Comparison of ENCODE assay signal across 19 mouse cellular contexts in the genomic region with DNA sequence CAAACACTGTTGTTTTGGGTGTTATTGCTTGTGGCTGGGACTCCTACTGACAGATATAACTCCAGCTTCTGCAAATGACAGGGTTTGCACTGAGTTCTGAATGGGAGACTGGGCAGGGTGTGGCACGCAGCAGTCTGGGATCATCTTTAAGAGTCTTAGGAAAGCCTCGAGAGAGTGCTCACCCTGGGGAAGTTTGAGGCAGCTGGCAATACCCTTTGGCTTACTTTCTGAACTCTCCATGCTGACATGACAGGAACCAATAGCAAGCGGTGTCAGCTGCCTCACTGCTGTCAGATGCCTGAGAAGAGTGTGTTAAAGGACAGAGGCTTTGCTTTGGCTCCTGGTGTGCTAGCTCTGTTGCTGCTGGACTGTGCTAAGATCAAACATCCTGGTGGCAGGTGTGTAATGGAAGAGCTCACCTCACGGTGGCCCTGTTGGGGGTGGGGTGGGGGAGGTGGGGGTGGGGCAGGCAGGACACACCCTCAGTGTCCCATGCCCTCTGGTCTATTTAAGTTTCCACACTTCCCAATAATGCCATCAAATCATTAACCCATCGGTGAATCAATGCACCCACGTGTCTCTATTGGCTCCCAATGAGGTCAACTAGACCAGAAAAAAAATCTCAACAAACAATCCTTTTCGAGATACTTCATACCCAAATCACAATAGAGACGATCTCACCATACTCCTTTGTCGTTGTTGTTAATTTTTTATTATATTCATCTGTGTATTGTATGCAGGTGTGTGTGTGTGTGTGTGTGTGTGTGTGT.
DNase-seq lines count a peak whose midpoint lies in the region; ATAC-seq and TF ChIP-seq lines count a peak whose summit lies in the region.
"Had no signal": no experiment of that assay in that cellular context is flagged by ENCODE, and none has a peak within 500 bp of the region (broad histone marks: within the 10 kb centered on the region; RNA-seq: fewer than 3 reads in every experiment).

No protein-coding gene starts in this region.

- H3K27ac ChIP-seq in limb, embryonic 14.5 days (replicated peaks; ENCODE audit: low read depth, low read length): no peak overlapping the region
- H3K27ac ChIP-seq in limb, embryonic 10.5 days: no peak overlapping the region
- no peak overlapping the region for H3K27ac ChIP-seq in intestine, embryonic 14.5 days (ENCODE audit: low read depth)
- H3K27ac ChIP-seq in midbrain, embryonic 15.5 days: no peak overlapping the region
- H3K27ac ChIP-seq: gastrocnemius, adult 2 months; heart, embryonic 15.5 days; hindbrain, embryonic 15.5 days; stomach, embryonic 15.5 days had no signal

- H3K36me3 ChIP-seq in limb, embryonic 14.5 days (ENCODE audit: control insufficient read depth, insufficient read depth, low read length): no peaks in the 10 kb centered on the region
- H3K36me3 ChIP-seq in limb, embryonic 10.5 days: no peaks in the 10 kb centered on the region
- no peaks in the 10 kb centered on the region for H3K36me3 ChIP-seq in intestine, embryonic 14.5 days (ENCODE audit: control insufficient read depth, insufficient read depth, low read length)
- H3K36me3 ChIP-seq in megakaryocyte, embryonic 14.5 days (replicated peaks; ENCODE audit: low read length): no peaks in the 10 kb centered on the region
- no peaks in the 10 kb centered on the region for H3K36me3 ChIP-seq in midbrain, embryonic 15.5 days (replicated peaks)
- H3K36me3 ChIP-seq: heart, embryonic 15.5 days; hindbrain, embryonic 15.5 days; stomach, embryonic 15.5 days had no signal

- WGBS in limb, embryonic 14.5 days: 78% methylated on average over 9 of the region's 9 CpGs
- 77% methylated on average over 9 of the region's 9 CpGs for WGBS in limb, embryonic 10.5 days
- WGBS in intestine, embryonic 14.5 days: 73% methylated on average over 9 of the region's 9 CpGs
- WGBS in midbrain, embryonic 15.5 days: 79% methylated on average over 9 of the region's 9 CpGs

- ATAC-seq in limb, embryonic 14.5 days (ENCODE audit: low FRiP score, low read depth): no peak
- no peak for ATAC-seq in intestine, embryonic 14.5 days (replicated peaks; ENCODE audit: low FRiP score, low TSS enrichment, low read depth)
- ATAC-seq in midbrain, embryonic 15.5 days (replicated peaks): no peak

- no peaks in the 10 kb centered on the region for H3K9me3 ChIP-seq in limb, embryonic 14.5 days (ENCODE audit: control insufficient read depth, low read length)
- no peaks in the 10 kb centered on the region for H3K9me3 ChIP-seq in limb, embryonic 10.5 days (replicated peaks)
- H3K9me3 ChIP-seq in intestine, embryonic 14.5 days (ENCODE audit: control insufficient read depth, low read length): no peaks in the 10 kb centered on the region
- H3K9me3 ChIP-seq in megakaryocyte, embryonic 14.5 days: no peaks in the 10 kb centered on the region
- H3K9me3 ChIP-seq in midbrain, embryonic 15.5 days: no peaks in the 10 kb centered on the region
- H3K9me3 ChIP-seq: heart, embryonic 15.5 days; hindbrain, embryonic 15.5 days; stomach, embryonic 15.5 days had no signal

- DNase-seq in limb, embryonic 14.5 days (ENCODE audit: low spot score): peak; percentile 2
- no peak for DNase-seq in limb, embryonic 10.5 days (ENCODE audit: low spot score)
- DNase-seq in adipocyte (ENCODE audit: low spot score): peak; percentile 87
- DNase-seq in intestine, embryonic 14.5 days (ENCODE audit: low spot score): peak; percentile 41
- no peak for DNase-seq in right cerebral cortex, adult 2 months (ENCODE audit: low spot score in 2 of 2)
- DNase-seq: cerebellum, adult 18-20 months; cerebellum, postnatal 25 days; gastrocnemius, adult 2 months; heart, adult 18-20 months; heart, postnatal 4 days; kidney, adult 2 months; kidney, postnatal 10 days; midbrain, embryonic 14.5 days; thymus, adult 2 months had no signal

- no peaks in the 10 kb centered on the region for H3K4me1 ChIP-seq in limb, embryonic 14.5 days (ENCODE audit: control insufficient read depth, insufficient read depth, low read length)
- no peaks in the 10 kb centered on the region for H3K4me1 ChIP-seq in limb, embryonic 10.5 days
- H3K4me1 ChIP-seq in intestine, embryonic 14.5 days (replicated peaks; ENCODE audit: control insufficient read depth, insufficient read depth, low read length): no peaks in the 10 kb centered on the region
- H3K4me1 ChIP-seq in megakaryocyte, embryonic 14.5 days: peaks cover 14% of the 10 kb centered on the region
- no peaks in the 10 kb centered on the region for H3K4me1 ChIP-seq in midbrain, embryonic 15.5 days
- H3K4me1 ChIP-seq: heart, embryonic 15.5 days; hindbrain, embryonic 15.5 days; stomach, embryonic 15.5 days had no signal

- no peak overlapping the region for H3K4me3 ChIP-seq in limb, embryonic 14.5 days (replicated peaks; ENCODE audit: low read length)
- H3K4me3 ChIP-seq in limb, embryonic 10.5 days: no peak overlapping the region
- no peak overlapping the region for H3K4me3 ChIP-seq in intestine, embryonic 14.5 days (ENCODE audit: low read depth, low read length)
- peak overlapping the region; percentile 8 for H3K4me3 ChIP-seq in megakaryocyte, embryonic 14.5 days (replicated peaks)
- H3K4me3 ChIP-seq in midbrain, embryonic 15.5 days: no peak overlapping the region
- H3K4me3 ChIP-seq: gastrocnemius, adult 2 months; heart, embryonic 15.5 days; hindbrain, embryonic 15.5 days; stomach, embryonic 15.5 days had no signal

- H3K27me3 ChIP-seq in limb, embryonic 14.5 days (ENCODE audit: control insufficient read depth, insufficient read depth, low read length): no peaks in the 10 kb centered on the region
- no peaks in the 10 kb centered on the region for H3K27me3 ChIP-seq in limb, embryonic 10.5 days (ENCODE audit: low read depth, poor library complexity, severe bottlenecking)
- H3K27me3 ChIP-seq in intestine, embryonic 14.5 days (replicated peaks; ENCODE audit: control insufficient read depth, insufficient read depth, low read length): no peaks in the 10 kb centered on the region
- no peaks in the 10 kb centered on the region for H3K27me3 ChIP-seq in megakaryocyte, embryonic 14.5 days (replicated peaks)
- H3K27me3 ChIP-seq in midbrain, embryonic 15.5 days (replicated peaks): no peaks in the 10 kb centered on the region
- H3K27me3 ChIP-seq: heart, embryonic 15.5 days; hindbrain, embryonic 15.5 days; stomach, embryonic 15.5 days had no signal

- no peak overlapping the region for H3K4me2 ChIP-seq in limb, embryonic 14.5 days (replicated peaks; ENCODE audit: low read depth, low read length, severe bottlenecking)
- H3K4me2 ChIP-seq in intestine, embryonic 14.5 days (ENCODE audit: low read length): no peak overlapping the region
- no peak overlapping the region for H3K4me2 ChIP-seq in midbrain, embryonic 15.5 days
- H3K4me2 ChIP-seq: heart, embryonic 15.5 days; hindbrain, embryonic 15.5 days; stomach, embryonic 15.5 days had no signal

- H3K9ac ChIP-seq in limb, embryonic 14.5 days (ENCODE audit: low read depth, low read length, severe bottlenecking): no peak overlapping the region
- H3K9ac ChIP-seq in intestine, embryonic 14.5 days (ENCODE audit: low read length): no peak overlapping the region
- H3K9ac ChIP-seq in midbrain, embryonic 15.5 days: no peak overlapping the region
- H3K9ac ChIP-seq: heart, embryonic 15.5 days; hindbrain, embryonic 15.5 days; stomach, embryonic 15.5 days had no signal

- no peak for TF ChIP-seq POLR2A in limb, embryonic 14.5 days (IDR thresholded peaks at IDR 0.05; ENCODE audit: borderline replicate concordance, extremely low read depth, insufficient read depth, insufficient read length)

Comparison
In these comparisons a context has a peak if more than half of its experiments do, and no peak if none do; other contexts are left out.
1. DNase-seq: peak in limb, embryonic 14.5 days (single experiment), adipocyte (single experiment) and intestine, embryonic 14.5 days (single experiment); none in limb, embryonic 10.5 days (single experiment) and right cerebral cortex, adult 2 months (0 of 2).